Mouse (Mus musculus) MEL (cell line): ENCODE results near the gene Fstl3. TPM values are rescaled to one million over a fixed set of nuclear protein-coding genes. Genes with fewer than 3 reads are reported as not detected.
"Not testable (repeated sequence)": the region's sequence is repeated elsewhere in the genome, so short reads cannot be mapped to it uniquely, and the experiment has no call there.

Source experiments
- DNase-seq: peaks from one replicate; pipeline ENCODE4 v3.0.0; 2011; ENCODE audit warnings: low read depth, low spot score
- H3K27ac ChIP-seq: 2 replicates; pipeline ENCODE4 v1.5.1; 2012; ENCODE audit warnings: low read depth, mild to moderate bottlenecking, control low read depth, low read length, moderate library complexity; ENCODE audit not compliant: control insufficient read depth
- H3K27me3 ChIP-seq, 2 experiments: fragments of 150-350 bp in 1 of 2; sonication (generic) in 1 of 2; 2 replicates each; pipeline ENCODE4 v1.6.1; 2012; ENCODE audit warnings: low read length in 2 of 2, mild to moderate bottlenecking in 2 of 2, improper control_type of control experiment in 1 of 2, moderate library complexity in 1 of 2; ENCODE audit not compliant: insufficient read depth in 2 of 2, control insufficient read depth in 1 of 2
- H3K36me3 ChIP-seq, 2 experiments: 2 replicates each; pipeline ENCODE4 v1.6.1; 2012 to 2014; ENCODE audit warnings: low read length in 2 of 2, improper control_type of control experiment in 1 of 2, inconsistent platforms in 1 of 2, mild to moderate bottlenecking in 1 of 2; ENCODE audit not compliant: insufficient read depth in 2 of 2, control insufficient read depth in 1 of 2
- H3K4me1 ChIP-seq, 2 experiments: fragments of 150-350 bp in 1 of 2; sonication (generic) in 1 of 2; 2 replicates each; pipeline ENCODE4 v1.6.1; 2012; ENCODE audit warnings: low read length in 2 of 2, improper control_type of control experiment in 1 of 2, mild to moderate bottlenecking in 1 of 2; ENCODE audit not compliant: insufficient read depth in 2 of 2, control insufficient read depth in 1 of 2
- H3K4me3 ChIP-seq, 2 experiments: fragments of 150-350 bp in 1 of 2; sonication (generic) in 1 of 2; 2 replicates each; pipeline ENCODE4 v1.5.1; 2012; ENCODE audit warnings: low read depth in 2 of 2, low read length in 2 of 2, mild to moderate bottlenecking in 2 of 2, moderate library complexity in 2 of 2, control low read depth in 1 of 2, improper control_type of control experiment in 1 of 2; ENCODE audit not compliant: control insufficient read depth in 1 of 2, insufficient read depth in 1 of 2
- H3K79me2 ChIP-seq: 2 replicates; pipeline ENCODE4 v1.6.1; 2012; ENCODE audit warnings: mild to moderate bottlenecking, low read length, moderate library complexity; ENCODE audit not compliant: control insufficient read depth, poor library complexity, insufficient read depth
- H3K9ac ChIP-seq: 2 replicates; pipeline ENCODE4 v1.6.1; 2012; ENCODE audit warnings: low read depth, mild to moderate bottlenecking, control low read depth, low read length, moderate library complexity; ENCODE audit not compliant: control insufficient read depth, poor library complexity, severe bottlenecking
- H3K9me3 ChIP-seq: fragments of 150-350 bp; sonication (generic); replicated peaks from 2 replicates; pipeline ENCODE4 v1.6.1; 2012; ENCODE audit warnings: mild to moderate bottlenecking, low read length, improper control_type of control experiment, moderate library complexity; ENCODE audit not compliant: insufficient read depth
- BHLHE40 ChIP-seq: IDR thresholded peaks from 2 replicates; pipeline ENCODE4 v1.6.1; 2012; ENCODE audit warnings: low read depth, mild to moderate bottlenecking, inconsistent platforms, low read length, improper control_type of control experiment, borderline replicate concordance
- E2F4 ChIP-seq: IDR thresholded peaks from 2 replicates; pipeline ENCODE4 v1.6.1; 2011; ENCODE audit warnings: low read depth, low read length, improper control_type of control experiment, borderline replicate concordance
- ELF1 ChIP-seq: IDR thresholded peaks from 2 replicates; pipeline ENCODE4 v1.6.1; 2014; ENCODE audit warnings: low read depth, mild to moderate bottlenecking, inconsistent platforms, low read length, improper control_type of control experiment, moderate library complexity
- ETS1 ChIP-seq: IDR thresholded peaks from 2 replicates; pipeline ENCODE4 v1.6.1; 2012; ENCODE audit warnings: low read depth, mild to moderate bottlenecking, inconsistent platforms, low read length, improper control_type of control experiment, moderate library complexity
- GABPA ChIP-seq: IDR thresholded peaks from 2 replicates; pipeline ENCODE4 v1.6.1; 2012; ENCODE audit warnings: low read depth, mild to moderate bottlenecking, inconsistent platforms, low read length, improper control_type of control experiment, moderate library complexity
- GATA1 ChIP-seq: IDR thresholded peaks from 2 replicates; pipeline ENCODE4 v1.6.1; 2011; ENCODE audit warnings: low read depth, low read length, improper control_type of control experiment
- KAT2A ChIP-seq: conservative IDR thresholded peaks from 2 replicates; pipeline ENCODE4 v1.6.1; 2012; ENCODE audit warnings: low read depth, low read length, improper control_type of control experiment, inconsistent platforms
- MAFK ChIP-seq: IDR thresholded peaks from 2 replicates; pipeline ENCODE4 v1.6.1; 2011; ENCODE audit warnings: low read depth, mild to moderate bottlenecking, low read length, improper control_type of control experiment, borderline replicate concordance
- MAX ChIP-seq: IDR thresholded peaks from 2 replicates; pipeline ENCODE4 v1.6.1; 2011; ENCODE audit warnings: low read length, improper control_type of control experiment
- MYB ChIP-seq: IDR thresholded peaks from 2 replicates; pipeline ENCODE4 v1.6.1; 2011; ENCODE audit warnings: mild to moderate bottlenecking, low read depth, low read length, improper control_type of control experiment
- MYC ChIP-seq: IDR thresholded peaks from 2 replicates; pipeline ENCODE4 v1.6.1; 2011; ENCODE audit warnings: low read depth, mild to moderate bottlenecking, low read length, improper control_type of control experiment, moderate library complexity
- NRF1 ChIP-seq: IDR thresholded peaks from 2 replicates; pipeline ENCODE4 v1.6.1; 2014; ENCODE audit warnings: low read depth, mild to moderate bottlenecking, inconsistent platforms, low read length, improper control_type of control experiment, moderate library complexity; ENCODE audit not compliant: poor library complexity, insufficient read depth, severe bottlenecking
- POLR2AphosphoS2 ChIP-seq: IDR thresholded peaks from 2 replicates; pipeline ENCODE4 v1.6.1; 2011; ENCODE audit warnings: low read length, improper control_type of control experiment
- RCOR1 ChIP-seq: IDR thresholded peaks from 2 replicates; pipeline ENCODE4 v1.6.1; 2012; ENCODE audit warnings: low read depth, mild to moderate bottlenecking, inconsistent platforms, low read length, improper control_type of control experiment
- SIN3A ChIP-seq: IDR thresholded peaks from 2 replicates; pipeline ENCODE4 v1.6.1; 2012; ENCODE audit warnings: low read length, improper control_type of control experiment, inconsistent platforms
- SMC3 ChIP-seq: IDR thresholded peaks from 2 replicates; pipeline ENCODE4 v1.6.1; 2011; ENCODE audit warnings: low read depth, low read length, improper control_type of control experiment
- TCF12 ChIP-seq: IDR thresholded peaks from 2 replicates; pipeline ENCODE4 v1.6.1; 2014; ENCODE audit warnings: low read depth, mild to moderate bottlenecking, inconsistent platforms, low read length, improper control_type of control experiment, moderate library complexity
- UBTF ChIP-seq: IDR thresholded peaks from 2 replicates; pipeline ENCODE4 v1.6.1; 2012; ENCODE audit warnings: low read depth, mild to moderate bottlenecking, inconsistent platforms, low read length, improper control_type of control experiment, moderate library complexity, borderline replicate concordance; ENCODE audit not compliant: insufficient read depth
- USF1 ChIP-seq: IDR thresholded peaks from 2 replicates; pipeline ENCODE4 v1.6.1; 2014; ENCODE audit warnings: low read depth, mild to moderate bottlenecking, inconsistent platforms, low read length, improper control_type of control experiment, moderate library complexity
- USF2 ChIP-seq, 2 experiments: IDR thresholded peaks; 2 replicates each; pipeline ENCODE4 v1.6.1; 2011 to 2012; ENCODE audit warnings: improper control_type of control experiment in 2 of 2, low read length in 2 of 2, borderline replicate concordance in 1 of 2, inconsistent platforms in 1 of 2, low read depth in 1 of 2, mild to moderate bottlenecking in 1 of 2; ENCODE audit not compliant: insufficient read depth in 1 of 2
- ZC3H11A ChIP-seq: IDR thresholded peaks from 2 replicates; pipeline ENCODE4 v1.6.1; 2012; ENCODE audit warnings: low read depth, mild to moderate bottlenecking, inconsistent platforms, low read length, improper control_type of control experiment
- ZNF384 ChIP-seq: IDR thresholded peaks from 2 replicates; pipeline ENCODE4 v1.6.1; 2012; ENCODE audit warnings: low read depth, mild to moderate bottlenecking, inconsistent platforms, low read length, improper control_type of control experiment
- polyA plus RNA-seq, 2 experiments: library from polyadenylated mRNA; stranded (reverse) in 1 of 2; unstranded in 1 of 2; fragments of >175 nt in 1 of 2; fragments of >200 nt in 1 of 2; gene quantifications; 2 replicates each; pipeline versions ENCODE4 v1.2.1 to v1.2.4; 2012; ENCODE audit warnings: low replicate concordance in 2 of 2, low read depth in 1 of 2; ENCODE audit not compliant: insufficient read length in 2 of 2, insufficient read depth in 1 of 2, missing spikeins in 1 of 2
- total RNA-seq: library from RNA; depleted of rRNA; stranded (reverse); fragments of 300-350 nt; gene quantifications from 2 replicates; pipeline ENCODE4 v1.2.3, GENCODE M21; 2012

Fstl3 gene
- total and polyA plus RNA-seq, 3 experiments = 4.3 to 7.1 TPM; not detected in 1

DNA sequence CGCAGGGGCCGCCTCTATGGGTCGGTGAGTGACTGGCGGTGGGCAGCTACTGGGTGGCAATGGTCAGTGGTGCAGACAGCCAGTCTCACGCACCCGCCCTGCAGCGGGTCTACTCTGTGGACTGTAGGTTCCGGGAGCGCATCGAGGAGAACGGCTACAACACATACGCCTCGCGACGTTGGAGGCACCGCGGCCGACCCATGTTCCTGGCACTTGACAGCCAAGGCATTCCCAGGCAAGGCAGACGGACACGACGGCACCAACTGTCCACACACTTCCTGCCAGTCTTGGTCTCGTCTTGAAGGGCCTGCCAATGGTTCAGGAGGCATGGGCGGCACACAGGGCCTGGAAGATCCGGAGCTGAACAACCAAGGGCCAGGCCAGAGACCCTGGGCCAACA, 20.4 kb upstream of the Fstl3 start:
- Histone ChIP-seq H3K9me3 (no peaks in the 10 kb centered on the region), H3K4me1 (no peaks in the 10 kb centered on the region), H3K27me3 (no peaks in the 10 kb centered on the region), H3K27ac (no peak overlapping the region), H3K36me3 (peaks cover 0 to 4% of the 10 kb centered on the region in 2 experiments; a peak in 1 of 4 replicates), H3K4me3 (no peak overlapping the region), H3K79me2 (no peaks in the 10 kb centered on the region), H3K9ac (no peak overlapping the region)
- TF ChIP-seq MAFK = no peak
- no peak for TF ChIP-seq E2F4
- TF ChIP-seq NRF1 = no peak
- no peak for TF ChIP-seq MAX
- no peak for TF ChIP-seq ETS1
- no peak for TF ChIP-seq ELF1
- no peak for DNase-seq

DNA sequence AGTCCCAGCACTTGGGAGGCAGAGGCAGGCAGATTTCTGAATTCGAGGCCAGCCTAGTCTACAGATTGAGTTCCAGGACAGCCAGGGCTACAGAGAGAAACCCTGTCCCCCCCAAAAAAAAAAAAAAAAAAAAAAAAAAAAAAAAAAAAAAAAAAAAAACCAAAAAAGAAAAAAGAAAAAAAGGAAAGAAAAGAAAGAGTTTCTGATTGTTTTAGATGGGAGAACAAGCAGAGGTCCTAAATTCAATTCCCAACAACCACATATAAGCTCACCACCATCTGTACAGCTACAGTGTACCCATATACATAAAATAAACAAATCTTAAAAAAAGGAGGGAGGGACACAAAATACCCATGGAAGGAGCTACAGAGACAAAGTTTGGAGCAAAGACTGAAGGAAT, 17.4 kb upstream of the Fstl3 start:
- DNase-seq, H3K36me3 ChIP-seq, H3K9ac ChIP-seq, H3K27me3 ChIP-seq, H3K9me3 ChIP-seq, H3K27ac ChIP-seq, H3K4me1 ChIP-seq, H3K4me3 ChIP-seq: not testable (repeated sequence)
- peaks cover 20% of the 10 kb centered on the region for H3K79me2 ChIP-seq
- TF ChIP-seq ZNF384 = peak; percentile 64

DNA sequence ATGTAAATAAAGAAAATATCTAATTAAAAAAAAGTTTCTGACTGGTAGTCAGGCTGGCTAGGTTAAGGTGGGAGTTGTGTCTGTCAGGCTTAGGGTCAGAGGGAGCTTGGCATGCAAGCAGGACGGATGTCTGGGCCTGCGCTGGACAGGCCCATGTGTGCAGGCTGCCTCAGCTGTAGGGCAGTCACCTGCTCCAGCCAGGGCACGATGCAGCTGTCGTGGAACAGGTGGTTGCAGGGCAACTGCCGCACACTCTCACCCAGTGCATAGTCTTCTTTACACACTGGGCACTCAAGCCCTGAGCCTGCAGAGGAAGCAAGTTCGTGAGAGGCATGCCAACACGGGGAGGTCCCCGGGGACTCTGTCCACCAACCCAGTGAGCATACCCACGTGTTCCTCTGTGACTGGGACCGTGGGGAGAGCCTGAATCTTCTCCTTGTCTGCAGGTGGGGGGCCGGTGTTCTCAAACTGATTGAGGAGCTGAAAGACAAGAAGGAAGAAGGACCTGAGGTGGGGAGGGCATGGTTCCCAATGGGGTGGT, 16.4 kb upstream of the Fstl3 start:
- H3K27ac ChIP-seq = no peak overlapping the region

More for the DNA sequence above, 16.4 kb upstream of the Fstl3 start:
- no peak for TF ChIP-seq MAX
- no peak for TF ChIP-seq SMC3
- TF ChIP-seq SIN3A = no peak
- no peak for TF ChIP-seq TCF12
- no peak for TF ChIP-seq USF2 (IDR thresholded peaks at IDR 0.05; ENCODE audit: borderline replicate concordance in 1 of 2, insufficient read depth in 1 of 2, low read depth in 1 of 2, low read length in 2 of 2)
- no peak for TF ChIP-seq E2F4
- TF ChIP-seq POLR2AphosphoS2 = no peak
- no peak for TF ChIP-seq ZC3H11A
- no peak for TF ChIP-seq KAT2A
- TF ChIP-seq UBTF = no peak
- no peak for TF ChIP-seq MYC
- no peak for TF ChIP-seq RCOR1
- TF ChIP-seq BHLHE40 = no peak
- TF ChIP-seq GATA1 = no peak
- no peak for TF ChIP-seq GABPA
- TF ChIP-seq MYB = no peak
- no peak for TF ChIP-seq USF1
- TF ChIP-seq ELF1 = no peak
- Histone ChIP-seq H3K9ac (no peak overlapping the region), H3K4me1 (peaks cover 0 to 9% of the 10 kb centered on the region in 2 experiments; a peak in 2 of 4 replicates), H3K27me3 (no peaks in the 10 kb centered on the region), H3K4me3 (no peak overlapping the region), H3K79me2 (peaks cover 30% of the 10 kb centered on the region), H3K36me3 (peaks cover 4 to 7% of the 10 kb centered on the region in 2 experiments; a peak in 3 of 4 replicates), H3K9me3 (no peaks in the 10 kb centered on the region)
- DNase-seq = no peak
